Mouse (Mus musculus) liver, embryonic 14.5 days (tissue): Measurements from ENCODE around the gene Myl6b. TPM values are rescaled to one million over a fixed set of nuclear protein-coding genes. Genes with fewer than 3 reads are reported as not detected.
A peak's percentile ranks its signal among the peaks of the same experiment; 100 is the strongest.

Experiments
- ATAC-seq: fragments of 200-750 bp; cut with Nextera tagmentation; 2 replicates; pipeline ENCODE4 v1.8.0; 2017; ENCODE audit warnings: moderate number of reproducible peaks, mild to moderate bottlenecking, moderate library complexity; ENCODE audit not compliant: insufficient read depth
- DNase-seq, 3 experiments: peaks; one replicate each; pipeline ENCODE4 v3.0.0-alpha.2; 2012 to 2013; ENCODE audit warnings: low read depth in 3 of 3, low spot score in 3 of 3
- H3K27ac ChIP-seq: fragments of 300-500 bp; sonication (generic); 2 replicates; pipeline ENCODE4 v1.5.1; 2014; ENCODE audit warnings: moderate library complexity, mild to moderate bottlenecking, control low read depth, inconsistent platforms
- H3K27me3 ChIP-seq: fragments of 300-500 bp; sonication (generic); 2 replicates; pipeline ENCODE4 v1.6.1; 2014; ENCODE audit warnings: mild to moderate bottlenecking, low read length, moderate library complexity; ENCODE audit not compliant: control insufficient read depth, insufficient read depth
- H3K36me3 ChIP-seq: fragments of 300-500 bp; sonication (generic); replicated peaks from 2 replicates; pipeline ENCODE4 v1.6.1; 2014; ENCODE audit warnings: low read depth; ENCODE audit not compliant: control insufficient read depth, insufficient read depth
- H3K4me1 ChIP-seq, 2 experiments: fragments of 200-500 bp in 1 of 2; fragments of 300-500 bp in 1 of 2; sonication (generic) in 1 of 2; replicated peaks; 2 replicates each; pipeline ENCODE4 v1.6.1; 2012 to 2014; ENCODE audit warnings: antibody characterized with exemption in 1 of 2, inconsistent platforms in 1 of 2, low read length in 1 of 2; ENCODE audit not compliant: control insufficient read depth in 2 of 2, insufficient read depth in 2 of 2
- H3K4me2 ChIP-seq: fragments of 300-500 bp; sonication (generic); 2 replicates; pipeline ENCODE4 v1.6.1; 2014; ENCODE audit warnings: low read depth, mild to moderate bottlenecking, control low read depth, moderate library complexity
- H3K4me3 ChIP-seq, 2 experiments: fragments of 200-500 bp in 1 of 2; fragments of 300-500 bp in 1 of 2; sonication (generic) in 1 of 2; 2 replicates each; pipeline ENCODE4 v1.5.1; 2012 to 2014; ENCODE audit warnings: low read depth in 2 of 2, low read length in 2 of 2, mild to moderate bottlenecking in 2 of 2, control low read depth in 1 of 2, inconsistent platforms in 1 of 2, moderate library complexity in 1 of 2; ENCODE audit not compliant: insufficient read depth in 1 of 2
- H3K9ac ChIP-seq: fragments of 300-500 bp; sonication (generic); replicated peaks from 2 replicates; pipeline ENCODE4 v1.6.1; 2014; ENCODE audit warnings: mild to moderate bottlenecking, control low read depth, moderate library complexity
- H3K9me3 ChIP-seq: fragments of 300-500 bp; sonication (generic); 2 replicates; pipeline ENCODE4 v1.6.1; 2016; ENCODE audit warnings: low read length, mixed read lengths; ENCODE audit not compliant: control insufficient read depth
- CTCF ChIP-seq: IDR thresholded peaks from 2 replicates; pipeline ENCODE4 v1.5.1; 2016; ENCODE audit warnings: antibody characterized with exemption, low read depth, control low read depth
- EP300 ChIP-seq: IDR thresholded peaks from 2 replicates; pipeline ENCODE4 v1.6.1; 2016; ENCODE audit warnings: antibody characterized with exemption, low read depth
- WGBS: fragments of 180-500 bp; shearing (Covaris S2); extraction: QIAGEN DNeasy Blood & Tissue Kit; methylation state at CpG from one replicate; pipeline ENCODE4 v1.1.7; 2014; ENCODE audit not compliant: insufficient replicate concordance; 5-methylcytosine and 5-hydroxymethylcytosine counted together
- polyA plus RNA-seq, 2 experiments: library from polyadenylated mRNA; depleted of rRNA in 1 of 2; stranded (reverse) in 1 of 2; unstranded in 1 of 2; fragments of >200 nt; fragmentation: Nextera tagmentation in 1 of 2; extraction: Ambion mirVana in 1 of 2; gene quantifications; 2 replicates each; pipeline versions ENCODE4 v1.2.1 to v1.2.3; 2012 to 2014

Gene Myl6b
- polyA plus RNA-seq, 2 experiments = 0.72 to 1.2 TPM

GRCm38 (mm10) chr10:128511761-128512160 lies 13.3 kb upstream of the Myl6b start:
- DNase-seq (no peak), ATAC-seq (no peak)
- no peak for TF ChIP-seq CTCF
- no peak for TF ChIP-seq EP300
- no peaks in the 10 kb centered on the region for H3K9me3 ChIP-seq
- H3K9ac ChIP-seq = no peak overlapping the region
- no peaks in the 10 kb centered on the region for H3K27me3 ChIP-seq
- no peaks in the 10 kb centered on the region; the same call in 1 of the 2 replicates for H3K36me3 ChIP-seq
- 86% methylated on average over 12 of the region's 12 CpGs for WGBS
- H3K4me3 ChIP-seq = no peak overlapping the region
- no peak overlapping the region for H3K27ac ChIP-seq
- peaks cover 3 to 21% of the 10 kb centered on the region in 2 experiments; a peak in 3 of 4 replicates for H3K4me1 ChIP-seq
- H3K4me2 ChIP-seq = no peak overlapping the region

- Histone ChIP-seq H3K4me2 (no peak overlapping the region), H3K27me3 (no peaks in the 10 kb centered on the region), H3K36me3 (no peaks in the 10 kb centered on the region; the same call in 1 of the 2 replicates), H3K9me3 (no peaks in the 10 kb centered on the region), H3K4me1 (peaks cover 3 to 15% of the 10 kb centered on the region in 2 experiments; a peak in 3 of 4 replicates), H3K27ac (no peak overlapping the region), H3K9ac (no peak overlapping the region), H3K4me3 (no peak overlapping the region)
- DNase-seq (no peak), ATAC-seq (peak; percentile 37; the same call in 1 of the 2 replicates)
- TF ChIP-seq CTCF (no peak), EP300 (no peak)
- 66% methylated on average over 9 of the region's 9 CpGs for WGBS
Measured at GRCm38 (mm10) chr10:128511189-128511588, 12.7 kb upstream of the Myl6b start.

- H3K36me3 ChIP-seq = no peaks in the 10 kb centered on the region; the same call in 1 of the 2 replicates
- TF ChIP-seq CTCF = no peak
- no peak for TF ChIP-seq EP300
- ATAC-seq (no peak), DNase-seq (no peak)
- H3K4me2 ChIP-seq = no peak overlapping the region
- H3K9me3 ChIP-seq = no peaks in the 10 kb centered on the region
- no peak overlapping the region for H3K9ac ChIP-seq
- no peaks in the 10 kb centered on the region for H3K27me3 ChIP-seq
- H3K4me1 ChIP-seq = peaks cover 3 to 13% of the 10 kb centered on the region in 2 experiments
- no peak overlapping the region for H3K27ac ChIP-seq
- H3K4me3 ChIP-seq = no peak overlapping the region
- 87% methylated on average over 11 of the region's 11 CpGs for WGBS
Measured at GRCm38 (mm10) chr10:128510301-128510700, 11.8 kb upstream of the Myl6b start.

GRCm38 (mm10) chr10:128509831-128510230 lies 11.3 kb upstream of the Myl6b start:
- Histone ChIP-seq H3K9ac (no peak overlapping the region), H3K4me2 (no peak overlapping the region), H3K36me3 (no peaks in the 10 kb centered on the region; the same call in 1 of the 2 replicates), H3K27ac (no peak overlapping the region), H3K27me3 (no peaks in the 10 kb centered on the region), H3K4me1 (peaks cover 7 to 13% of the 10 kb centered on the region in 2 experiments), H3K9me3 (no peaks in the 10 kb centered on the region), H3K4me3 (no peak overlapping the region)
- 78% methylated on average over 4 of the region's 4 CpGs for WGBS
- DNase-seq = no peak
- no peak for ATAC-seq
- no peak for TF ChIP-seq CTCF

GRCm38 (mm10) chr10:128509203-128509602 lies 10.7 kb upstream of the Myl6b start:
- Histone ChIP-seq H3K27me3 (no peaks in the 10 kb centered on the region), H3K27ac (no peak overlapping the region), H3K9me3 (no peaks in the 10 kb centered on the region), H3K4me3 (no peak overlapping the region), H3K9ac (no peak overlapping the region), H3K36me3 (no peaks in the 10 kb centered on the region; the same call in 1 of the 2 replicates), H3K4me1 (peaks cover 12 to 19% of the 10 kb centered on the region in 2 experiments), H3K4me2 (no peak overlapping the region)
- 75% methylated on average over 9 of the region's 9 CpGs for WGBS
- ATAC-seq (no peak), DNase-seq (no peak)
- TF ChIP-seq EP300 (no peak), CTCF (no peak)
